Mouse (Mus musculus) skeletal muscle tissue, adult 2 months (tissue): ENCODE measurements around the gene Selenot.

ENCODE experiments used
- DNase-seq: peaks from one replicate; pipeline ENCODE4 v3.0.0-alpha.2; 2012; ENCODE audit warnings: low read depth, low spot score

Gene Selenot

DNA sequence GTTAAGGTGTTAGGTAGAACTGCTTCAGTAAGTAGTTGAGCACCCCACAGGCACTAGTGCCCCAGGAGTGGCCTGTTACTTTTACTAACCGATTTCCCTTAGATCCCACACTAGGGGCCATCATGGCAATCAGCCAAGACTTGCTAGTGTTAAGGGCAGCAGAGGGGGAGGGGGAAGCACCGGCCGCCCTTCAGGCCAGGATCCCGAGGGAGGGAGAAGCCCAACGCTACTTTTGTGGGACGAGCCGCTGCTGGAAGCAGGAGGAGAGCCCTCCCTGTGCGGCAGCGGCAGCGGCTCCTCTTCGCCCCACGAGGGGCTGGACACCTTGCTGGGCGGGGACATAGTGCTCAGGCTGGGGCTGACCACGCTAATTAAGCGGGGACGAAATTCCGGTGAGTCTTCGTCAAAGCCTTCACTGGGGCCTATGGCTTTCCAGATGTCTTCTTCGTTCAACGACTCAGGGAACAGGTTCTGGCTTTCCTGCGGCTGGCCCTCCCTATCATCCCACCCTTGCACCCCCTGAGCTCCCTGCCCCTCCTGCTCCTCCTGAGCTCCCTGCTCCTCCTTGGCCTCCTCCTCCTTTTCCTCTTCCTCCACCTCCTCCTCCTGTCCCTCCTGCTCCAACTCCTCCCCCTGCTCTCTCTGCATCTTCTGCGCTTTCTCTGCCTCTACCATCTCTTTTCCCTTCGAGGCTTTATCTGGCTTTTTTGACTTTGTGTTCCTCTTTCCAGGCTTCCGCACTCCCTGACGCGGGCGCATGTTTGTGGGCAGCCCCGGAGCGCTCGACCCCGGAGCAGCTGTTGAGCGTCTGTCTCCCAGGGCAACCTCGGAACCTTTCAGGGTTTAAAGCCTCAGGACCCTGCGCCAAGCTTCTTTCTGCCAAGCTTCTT, 60.2 kb downstream of the Selenot start, which contains the start of gene Erich6:
Gene Erich6 (minus strand): TSS at position 802 of the 890 bp plus-strand sequence.
- no peak for DNase-seq
